Mouse (Mus musculus) cerebellum, adult 11-12 months (tissue): ENCODE measurements around the gene Ccna2.
"Not testable (repeated sequence)": the region's sequence is repeated elsewhere in the genome, so short reads cannot be mapped to it uniquely, and the experiment has no call there.

ENCODE experiments used
- DNase-seq: peaks from one replicate; pipeline ENCODE4 v3.0.0; 2022

Ccna2 gene

GRCm38 (mm10) chr3:36571827-36572378, at the start of gene Ccna2:
Gene Ccna2 (minus strand): TSS chr3:36572150.
- peak; percentile 99 for DNase-seq

GRCm38 (mm10) chr3:36618181-36618580, 46.2 kb upstream of the Ccna2 start:
- no peak for DNase-seq

GRCm38 (mm10) chr3:36613908-36614255, 41.9 kb upstream of the Ccna2 start:
- DNase-seq = peak; percentile 42

- peak; percentile 93 for DNase-seq
Measured at GRCm38 (mm10) chr3:36613202-36613907, 41.4 kb upstream of the Ccna2 start, which contains the start of gene Bbs7. Gene Bbs7 (minus strand): TSS chr3:36613477.

- no peak for DNase-seq
Measured at GRCm38 (mm10) chr3:36612687-36613086, 40.7 kb upstream of the Ccna2 start.

GRCm38 (mm10) chr3:36605894-36606783, 34.2 kb upstream of the Ccna2 start:
- DNase-seq = no peak

GRCm38 (mm10) chr3:36599773-36600172, 27.8 kb upstream of the Ccna2 start:
- DNase-seq = not testable (repeated sequence)

- DNase-seq = no peak
Measured at GRCm38 (mm10) chr3:36598811-36599210, 26.9 kb upstream of the Ccna2 start.

- DNase-seq = no peak
Measured at GRCm38 (mm10) chr3:36571361-36571826, 556 bp downstream of the Ccna2 start.

- no peak for DNase-seq
Measured at GRCm38 (mm10) chr3:36569836-36570235, 2.1 kb downstream of the Ccna2 start.

GRCm38 (mm10) chr3:36563666-36564065, 8.3 kb downstream of the Ccna2 start:
- no peak for DNase-seq

- no peak for DNase-seq
Measured at GRCm38 (mm10) chr3:36559606-36560005, 12.3 kb downstream of the Ccna2 start.

- no peak for DNase-seq
Measured at GRCm38 (mm10) chr3:36557601-36558000, 14.3 kb downstream of the Ccna2 start.

- peak; percentile 92 for DNase-seq
Measured at GRCm38 (mm10) chr3:36552406-36553047, 19.4 kb downstream of the Ccna2 start, which contains the start of gene Exosc9. Gene Exosc9 (plus strand): TSS chr3:36552606.

- no peak for DNase-seq
Measured at GRCm38 (mm10) chr3:36551851-36552384, 20.0 kb downstream of the Ccna2 start.

GRCm38 (mm10) chr3:36551343-36551742, 20.6 kb downstream of the Ccna2 start:
- DNase-seq = peak; percentile 28

GRCm38 (mm10) chr3:36544961-36545360, 27.0 kb downstream of the Ccna2 start:
- DNase-seq = no peak

- DNase-seq = no peak
Measured at GRCm38 (mm10) chr3:36541399-36541798, 30.6 kb downstream of the Ccna2 start.

GRCm38 (mm10) chr3:36540756-36541155, 31.2 kb downstream of the Ccna2 start:
- no peak for DNase-seq

- no peak for DNase-seq
Measured at GRCm38 (mm10) chr3:36537701-36538470, 34.1 kb downstream of the Ccna2 start.

GRCm38 (mm10) chr3:36536041-36536440, 35.9 kb downstream of the Ccna2 start:
- DNase-seq = no peak

- DNase-seq = no peak
Measured at GRCm38 (mm10) chr3:36533201-36533672, 38.7 kb downstream of the Ccna2 start.
